Comparison of ENCODE assay signal across 8 mouse cellular contexts in the genomic region with DNA sequence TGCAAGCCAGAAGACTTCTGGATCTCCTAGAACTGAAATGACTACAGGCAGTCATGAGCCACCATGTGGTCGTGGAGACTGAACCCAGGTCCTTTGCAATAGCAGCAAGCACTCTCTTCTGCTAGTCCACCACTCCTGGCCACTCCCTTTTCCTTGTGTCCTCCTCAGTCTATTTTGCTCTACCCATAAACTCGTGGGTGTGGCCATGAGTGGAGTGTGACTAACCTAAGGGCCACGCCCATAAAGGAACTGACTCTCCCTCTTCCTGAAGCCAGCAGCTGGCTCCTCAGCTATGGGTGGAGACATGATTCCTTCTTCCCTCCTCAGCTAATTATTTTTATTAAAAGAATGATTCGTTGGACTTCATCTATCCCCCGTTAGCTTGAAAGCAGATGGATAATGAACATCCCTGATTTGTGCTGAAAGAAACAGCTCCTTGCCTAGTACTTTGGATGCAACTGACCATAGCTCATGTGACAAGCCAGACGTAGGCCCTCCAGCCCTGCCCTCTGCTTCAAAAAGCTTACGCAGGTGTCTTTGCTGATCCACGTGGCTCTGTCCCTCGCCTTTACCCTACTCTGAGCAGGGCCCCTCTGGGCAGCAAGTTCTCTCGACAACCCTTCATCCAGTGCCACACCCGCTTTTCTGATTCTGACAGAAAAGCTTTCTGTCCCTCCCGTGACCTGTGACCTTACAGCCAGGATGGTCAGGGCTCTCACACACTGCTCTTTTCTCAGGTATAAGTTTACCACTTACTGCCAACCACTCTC. TPM values are rescaled to one million over a fixed set of nuclear protein-coding genes. Genes with fewer than 3 reads are reported as not detected.
DNase-seq lines count a peak whose midpoint lies in the region; ATAC-seq and TF ChIP-seq lines count a peak whose summit lies in the region.

No protein-coding gene starts in this region.

- DNase-seq in limb, embryonic 14.5 days (ENCODE audit: low spot score), result peak; percentile 20
- DNase-seq in limb, embryonic 10.5 days (ENCODE audit: low spot score), result no peak
- peak; percentile 85 for DNase-seq in liver
- peak; percentile 44 to 65 for DNase-seq in spleen, postnatal 10 days (ENCODE audit: low spot score in 2 of 2)
- no peak for DNase-seq in right cerebral cortex, adult 2 months (ENCODE audit: low spot score in 2 of 2)
- no peak for DNase-seq in B cell, adult 2 months
- DNase-seq in hindbrain, embryonic 10.5 days (ENCODE audit: low spot score), result no peak

- H3K4me2 ChIP-seq in limb, embryonic 14.5 days (replicated peaks; ENCODE audit: low read depth, low read length, severe bottlenecking), result no peak overlapping the region

- no peak overlapping the region for H3K27ac ChIP-seq in limb, embryonic 14.5 days (replicated peaks; ENCODE audit: low read depth, low read length)
- H3K27ac ChIP-seq in limb, embryonic 10.5 days, result no peak overlapping the region
- H3K27ac ChIP-seq in brown adipose tissue, adult 24 weeks (replicated peaks; ENCODE audit: low read depth, low read length), result peak overlapping the region; percentile 76
- no peak overlapping the region for H3K27ac ChIP-seq in hindbrain, embryonic 10.5 days

- H3K9me3 ChIP-seq in limb, embryonic 14.5 days (ENCODE audit: control insufficient read depth, low read length), result no peaks in the 10 kb centered on the region
- no peaks in the 10 kb centered on the region for H3K9me3 ChIP-seq in limb, embryonic 10.5 days (replicated peaks)
- no peaks in the 10 kb centered on the region for H3K9me3 ChIP-seq in hindbrain, embryonic 10.5 days

- 0 out of 2 replicates have a peak, but pooled peaks cover 6% of the 10 kb centered on the region for H3K4me1 ChIP-seq in limb, embryonic 14.5 days (ENCODE audit: control insufficient read depth, insufficient read depth, low read length)
- H3K4me1 ChIP-seq in limb, embryonic 10.5 days, result peaks cover 17% of the 10 kb centered on the region
- peaks cover 16% of the 10 kb centered on the region; the same call in 1 of the 2 replicates for H3K4me1 ChIP-seq in brown adipose tissue, adult 24 weeks (ENCODE audit: control insufficient read depth, insufficient read depth, insufficient read length, low read length)
- H3K4me1 ChIP-seq in hindbrain, embryonic 10.5 days (replicated peaks), result peaks cover 19% of the 10 kb centered on the region

- H3K36me3 ChIP-seq in limb, embryonic 14.5 days (ENCODE audit: control insufficient read depth, insufficient read depth, low read length), result no peaks in the 10 kb centered on the region
- H3K36me3 ChIP-seq in limb, embryonic 10.5 days, result no peaks in the 10 kb centered on the region
- H3K36me3 ChIP-seq in hindbrain, embryonic 10.5 days, result no peaks in the 10 kb centered on the region

- TF ChIP-seq POLR2A in limb, embryonic 14.5 days (IDR thresholded peaks at IDR 0.05; ENCODE audit: borderline replicate concordance, extremely low read depth, insufficient read depth, insufficient read length), result no peak

- H3K4me3 ChIP-seq in limb, embryonic 14.5 days (replicated peaks; ENCODE audit: low read length), result no peak overlapping the region
- no peak overlapping the region for H3K4me3 ChIP-seq in limb, embryonic 10.5 days
- no peak overlapping the region for H3K4me3 ChIP-seq in brown adipose tissue, adult 24 weeks (ENCODE audit: insufficient read depth, low read depth, low read length)
- no peak overlapping the region for H3K4me3 ChIP-seq in hindbrain, embryonic 10.5 days

- no peak overlapping the region for H3K9ac ChIP-seq in limb, embryonic 14.5 days (ENCODE audit: low read depth, low read length, severe bottlenecking)

- ATAC-seq in limb, embryonic 14.5 days (ENCODE audit: low FRiP score, low read depth), result no peak

- 65% methylated on average over 12 of the region's 12 CpGs for WGBS in limb, embryonic 14.5 days
- 71% methylated on average over 12 of the region's 12 CpGs for WGBS in limb, embryonic 10.5 days
- 71% methylated on average over 12 of the region's 12 CpGs for WGBS in hindbrain, embryonic 10.5 days

- peaks cover 20% of the 10 kb centered on the region for H3K27me3 ChIP-seq in limb, embryonic 14.5 days (ENCODE audit: control insufficient read depth, insufficient read depth, low read length)
- peaks cover 41% of the 10 kb centered on the region for H3K27me3 ChIP-seq in limb, embryonic 10.5 days (ENCODE audit: low read depth, poor library complexity, severe bottlenecking)
- H3K27me3 ChIP-seq in hindbrain, embryonic 10.5 days (ENCODE audit: insufficient read depth, poor library complexity, severe bottlenecking), result peaks cover 48% of the 10 kb centered on the region

RNA-seq across cellular contexts. Expression of gene Grtp1, which starts 4.1 kb away (rescaled TPM):
- 9.5 and 11.3 TPM in 2 replicates for polyA plus RNA-seq in limb, embryonic 14.5 days (2012; rRNA removed)
- 15.7 and 16.0 TPM in 2 replicates for polyA plus RNA-seq in limb, embryonic 14.5 days (2014; fragmentation: Nextera tagmentation; extraction: Ambion mirVana)
- polyA plus RNA-seq in limb, embryonic 10.5 days (2016; fragmentation: Nextera tagmentation; extraction: Ambion mirVana), result 16.0 and 18.8 TPM in 2 replicates
- polyA plus RNA-seq in brown adipose tissue, adult 24 weeks (2012; ENCODE audit: insufficient read depth, insufficient read length, missing spikeins), result 33.7 and 45.2 TPM in 2 replicates
- polyA plus RNA-seq in hindbrain, embryonic 10.5 days (2016; fragmentation: Nextera tagmentation; extraction: Ambion mirVana), result 14.5 and 16.5 TPM in 2 replicates

RNA-seq across cellular contexts. Expression of gene Lamp1, which starts 45.6 kb away (rescaled TPM):
- polyA plus RNA-seq in limb, embryonic 14.5 days (2012; rRNA removed), result 300 and 327 TPM in 2 replicates
- 335 and 337 TPM in 2 replicates for polyA plus RNA-seq in limb, embryonic 14.5 days (2014; fragmentation: Nextera tagmentation; extraction: Ambion mirVana)
- polyA plus RNA-seq in limb, embryonic 10.5 days (2016; fragmentation: Nextera tagmentation; extraction: Ambion mirVana), result 186 and 196 TPM in 2 replicates
- polyA plus RNA-seq in brown adipose tissue, adult 24 weeks (2012; ENCODE audit: insufficient read depth, insufficient read length, missing spikeins), result 398 and 413 TPM in 2 replicates
- 218 and 231 TPM in 2 replicates for polyA plus RNA-seq in hindbrain, embryonic 10.5 days (2016; fragmentation: Nextera tagmentation; extraction: Ambion mirVana)

RNA-seq across cellular contexts. Expression of gene Adprhl1, which starts 49.4 kb away (rescaled TPM):
- polyA plus RNA-seq in limb, embryonic 14.5 days (2012; rRNA removed), result 3.2 and 4.1 TPM in 2 replicates
- polyA plus RNA-seq in limb, embryonic 14.5 days (2014; fragmentation: Nextera tagmentation; extraction: Ambion mirVana), result 4.3 and 5.0 TPM in 2 replicates
- polyA plus RNA-seq in limb, embryonic 10.5 days (2016; fragmentation: Nextera tagmentation; extraction: Ambion mirVana), result 0.14 TPM in 1 of 2 replicates, not detected in the other
- polyA plus RNA-seq in brown adipose tissue, adult 24 weeks (2012; ENCODE audit: insufficient read depth, insufficient read length, missing spikeins), result 15.6 and 22.8 TPM in 2 replicates
- polyA plus RNA-seq in hindbrain, embryonic 10.5 days (2016; fragmentation: Nextera tagmentation; extraction: Ambion mirVana), result 0.25 and 0.73 TPM in 2 replicates

Comparison
In these comparisons a context has a peak if more than half of its experiments do, and no peak if none do; other contexts are left out.
1. DNase-seq: peak in limb, embryonic 14.5 days (single experiment), liver (single experiment) and spleen, postnatal 10 days (2 of 2); none in limb, embryonic 10.5 days (single experiment), right cerebral cortex, adult 2 months (0 of 2), B cell, adult 2 months (0 of 2) and hindbrain, embryonic 10.5 days (single experiment).